Mouse (Mus musculus): ENCODE measurements around the gene Papolg.
A peak's percentile ranks its signal among the peaks of the same experiment; 100 is the strongest.
"Not testable (repeated sequence)": the region's sequence is repeated elsewhere in the genome, so short reads cannot be mapped to it uniquely, and the experiment has no call there.

The Papolg gene

GRCm38 (mm10) chr11:23895060-23895426 is at the start of gene Papolg:
TSS of gene Papolg (minus strand) at chr11:23895253.
- peak; percentile 91 for DNase-seq

GRCm38 (mm10) chr11:23928146-23928545 is 33.1 kb upstream of the Papolg start:
- not testable (repeated sequence) for DNase-seq

GRCm38 (mm10) chr11:23927643-23928042 is 32.6 kb upstream of the Papolg start:
- no peak for DNase-seq

- not testable (repeated sequence) for DNase-seq
Observed at GRCm38 (mm10) chr11:23913824-23914223, 18.8 kb upstream of the Papolg start.

DNA sequence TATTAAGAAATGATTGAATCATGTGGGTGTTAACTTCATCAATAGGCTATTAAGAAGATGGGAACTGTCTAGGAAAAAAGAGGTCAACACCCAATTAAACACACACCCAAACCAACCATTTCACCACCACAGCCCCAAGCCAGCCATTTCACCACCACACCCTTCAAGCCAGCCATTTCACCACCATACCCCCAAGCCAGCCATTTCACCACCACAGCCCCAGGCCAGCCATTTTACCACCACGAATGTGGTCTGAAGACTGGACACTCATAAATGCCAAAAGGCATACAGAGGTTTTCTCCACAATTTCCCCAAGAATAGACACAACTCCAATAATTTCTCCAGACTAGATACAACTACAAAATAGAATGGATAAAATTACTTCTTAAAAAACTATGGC is 8.9 kb upstream of the Papolg start:
- DNase-seq: no peak

DNA sequence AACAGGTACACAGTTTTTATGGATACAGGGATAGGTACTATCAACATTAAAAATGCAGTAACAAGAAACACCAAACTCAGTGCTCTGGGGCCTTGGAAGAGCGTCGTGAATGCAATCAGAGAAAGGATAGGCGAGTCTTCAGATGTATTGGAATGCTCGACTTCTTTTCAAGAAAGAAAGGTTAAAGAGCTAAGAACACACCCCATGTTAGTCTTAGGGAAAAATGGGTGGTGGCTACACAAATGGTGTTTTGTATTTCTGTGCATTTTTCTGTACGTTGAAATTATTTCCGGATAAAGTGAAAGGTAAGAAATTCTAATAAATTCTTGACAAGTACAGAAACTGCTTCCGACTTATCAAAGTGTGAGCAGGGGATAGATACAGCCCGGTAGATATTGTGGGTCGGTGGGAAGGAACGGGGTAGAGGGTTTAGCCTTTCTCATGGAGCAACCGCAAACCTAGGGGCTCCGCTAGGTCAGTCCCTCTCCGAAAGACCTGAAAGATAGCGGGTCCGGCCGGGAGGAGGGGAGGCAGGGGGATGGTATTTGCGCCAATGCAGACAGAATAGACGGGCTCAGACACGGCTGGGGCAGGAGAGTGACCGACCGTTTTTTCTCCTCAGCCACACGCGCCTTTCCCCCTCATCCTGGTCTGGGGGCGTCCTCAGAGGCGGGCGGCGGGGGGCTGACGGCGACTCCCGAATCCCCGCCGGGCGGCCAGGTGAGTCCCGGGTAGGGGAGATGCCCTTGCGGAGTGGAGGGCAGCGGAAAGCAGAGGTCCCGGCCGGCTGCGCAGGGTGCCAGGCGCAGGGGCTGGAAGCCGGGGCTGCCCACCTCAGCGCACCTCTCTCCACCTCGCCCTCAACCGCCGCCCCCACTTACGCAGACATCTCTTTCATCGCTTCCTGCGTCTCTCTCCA is 653 bp downstream of the Papolg start:
- peak; percentile 6 for DNase-seq

GRCm38 (mm10) chr11:23893556-23893955 is 1.5 kb downstream of the Papolg start:
- no peak for DNase-seq

DNA sequence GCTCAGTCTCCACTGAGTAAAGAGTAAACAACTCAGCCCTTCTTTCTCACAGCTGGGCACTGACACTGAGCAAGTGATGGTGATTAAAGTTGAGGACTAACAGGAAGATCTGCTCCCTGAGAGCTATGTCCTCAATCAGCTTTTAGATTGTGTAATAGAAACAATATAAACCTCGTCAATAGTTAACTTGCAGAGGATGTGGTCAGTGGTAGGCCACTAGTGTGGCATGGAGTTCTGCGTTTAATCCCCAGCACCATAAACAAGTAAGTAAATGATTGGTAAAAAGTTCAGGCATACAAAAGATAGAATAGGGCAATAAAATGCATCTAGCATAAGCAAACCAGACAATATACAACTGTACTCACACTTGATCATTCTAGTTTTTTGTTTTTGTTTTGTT is 30.7 kb downstream of the Papolg start:
- no peak for DNase-seq

- DNase-seq: no peak
Observed at GRCm38 (mm10) chr11:23856723-23857112, 38.3 kb downstream of the Papolg start.

DNA sequence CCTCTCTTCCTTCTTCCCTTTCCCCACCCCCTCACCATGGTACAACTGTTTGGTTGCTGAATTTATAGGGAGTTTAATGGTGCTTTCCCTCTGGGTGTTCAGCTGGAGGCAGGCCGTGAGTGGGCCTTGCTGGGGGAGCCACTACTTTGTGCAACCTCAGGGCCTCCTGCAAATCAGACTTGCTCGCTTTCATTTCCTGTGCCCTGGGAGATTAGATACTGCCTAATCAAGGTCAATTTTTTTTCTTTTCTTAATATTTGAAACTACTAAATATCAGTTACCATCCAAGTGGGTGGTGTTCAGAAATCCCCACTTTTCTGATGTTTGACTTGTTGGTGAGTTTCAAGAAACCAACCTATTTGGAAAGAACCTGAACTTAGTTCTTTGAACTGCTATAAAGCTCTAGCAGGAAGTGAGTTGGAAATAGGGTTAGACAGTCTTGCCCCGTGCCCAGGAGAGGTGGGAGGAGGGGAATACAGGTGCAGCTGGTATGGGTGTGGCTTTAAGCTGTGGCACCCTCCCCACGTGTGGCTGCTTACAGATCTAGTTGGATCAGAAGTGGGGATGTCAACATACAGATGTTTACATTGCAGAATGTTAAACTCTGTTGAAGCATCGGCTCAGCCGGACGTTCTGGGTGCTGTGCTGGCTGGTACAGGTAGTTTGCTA is 38.9 kb downstream of the Papolg start:
- no peak for DNase-seq

- peak; percentile 44 for DNase-seq
Observed at GRCm38 (mm10) chr11:23855182-23855802, 39.8 kb downstream of the Papolg start.

DNA sequence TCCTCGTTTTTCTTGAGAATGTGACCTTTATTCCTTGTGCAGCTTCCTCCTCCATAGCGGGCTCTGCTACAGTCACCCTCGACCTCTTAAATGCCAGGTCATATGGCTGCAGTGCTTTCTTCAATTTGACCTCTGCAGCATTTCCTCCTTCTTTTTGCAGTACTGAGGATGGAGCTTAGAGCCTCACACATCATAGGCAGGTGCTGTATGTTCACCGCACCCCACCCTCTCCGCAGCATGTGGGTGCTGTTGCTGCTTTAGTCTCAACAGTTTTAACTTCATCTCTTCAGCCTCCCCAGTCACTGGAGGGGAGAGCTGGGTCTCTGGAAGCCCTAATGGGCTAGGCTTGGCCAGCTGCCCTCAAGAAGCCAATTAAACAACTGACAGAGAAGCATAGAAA is 41.7 kb downstream of the Papolg start:
- no peak for DNase-seq

GRCm38 (mm10) chr11:23846016-23846815 is 48.8 kb downstream of the Papolg start:
- DNase-seq: no peak

DNA sequence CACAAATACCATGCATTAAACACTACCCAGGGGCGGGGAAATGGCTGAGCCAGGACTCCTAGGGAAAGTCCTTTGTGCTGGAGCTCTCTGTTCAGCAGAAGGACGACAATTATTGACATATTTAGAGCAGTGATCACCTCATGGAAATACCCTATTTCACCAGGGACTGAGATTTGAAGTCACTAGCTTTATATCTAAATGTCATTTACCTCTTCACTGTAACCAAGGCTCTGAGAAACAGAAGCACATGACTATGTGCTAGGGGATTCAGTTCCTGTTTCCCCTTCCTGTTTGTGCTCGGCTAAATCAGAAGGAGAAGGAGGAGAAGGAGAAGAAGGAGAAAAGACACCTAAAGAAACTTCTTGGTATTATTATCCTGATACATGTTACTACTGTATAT is 71.8 kb downstream of the Papolg start:
- no peak for DNase-seq

- no peak for DNase-seq
Observed at GRCm38 (mm10) chr11:23821652-23822051, 73.4 kb downstream of the Papolg start.

DNA sequence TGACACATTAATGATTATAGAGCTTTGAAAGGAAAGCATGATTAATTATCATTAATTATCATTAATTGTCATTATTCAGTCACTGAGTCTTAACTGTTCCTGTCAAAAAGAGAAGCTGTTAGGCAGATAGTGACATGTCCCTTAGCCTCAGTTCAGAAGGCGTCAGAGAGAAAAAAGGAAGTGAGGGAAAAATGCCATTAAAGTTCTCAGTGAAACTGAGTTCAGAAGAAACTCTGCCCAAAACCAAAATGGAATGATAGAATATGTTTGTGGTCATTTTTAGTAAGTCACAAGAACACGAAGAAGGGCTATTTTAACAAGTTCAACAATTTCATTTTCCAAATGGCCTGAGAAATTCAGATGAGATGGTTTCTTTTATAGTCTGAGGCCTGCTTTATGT is 74.1 kb downstream of the Papolg start:
- DNase-seq: no peak

- no peak for DNase-seq
Observed at GRCm38 (mm10) chr11:23818745-23819144, 76.3 kb downstream of the Papolg start.

All from kidney, adult 11 months (tissue).